Mouse (Mus musculus) stomach, postnatal 0 days (tissue): ENCODE data around the gene H2-Eb1. TPM values are rescaled to one million over a fixed set of nuclear protein-coding genes. Genes with fewer than 3 reads are reported as not detected.

Source experiments
- ATAC-seq: fragments of 200-750 bp; cut with Nextera tagmentation; 2 replicates; pipeline ENCODE4 v1.8.0; 2017; ENCODE audit not compliant: low FRiP score, low TSS enrichment
- DNase-seq: peaks from one replicate; pipeline ENCODE4 v3.0.0-alpha.2; 2016; ENCODE audit warnings: low spot score
- H3K27ac ChIP-seq: fragments of 300-500 bp; sonication (generic); replicated peaks from 2 replicates; pipeline ENCODE4 v1.5.1; 2014; ENCODE audit warnings: mild to moderate bottlenecking, control low read depth
- H3K27me3 ChIP-seq: fragments of 300-500 bp; sonication (generic); 2 replicates; pipeline ENCODE4 v1.6.1; 2014; ENCODE audit warnings: low read length; ENCODE audit not compliant: control insufficient read depth, insufficient read depth
- H3K36me3 ChIP-seq: fragments of 300-500 bp; sonication (generic); 2 replicates; pipeline ENCODE4 v1.6.1; 2014; ENCODE audit warnings: low read length, mixed read lengths; ENCODE audit not compliant: control insufficient read depth, insufficient read depth
- H3K4me1 ChIP-seq: fragments of 300-500 bp; sonication (generic); replicated peaks from 2 replicates; pipeline ENCODE4 v1.6.1; 2014; ENCODE audit warnings: antibody characterized with exemption; ENCODE audit not compliant: control insufficient read depth, insufficient read depth
- H3K4me2 ChIP-seq: fragments of 300-500 bp; sonication (generic); replicated peaks from 2 replicates; pipeline ENCODE4 v1.6.1; 2014; ENCODE audit warnings: low read depth, mild to moderate bottlenecking, control low read depth, moderate library complexity
- H3K4me3 ChIP-seq: fragments of 300-500 bp; sonication (generic); 2 replicates; pipeline ENCODE4 v1.5.1; 2014; ENCODE audit warnings: low read depth, low read length, control low read depth
- H3K9ac ChIP-seq: fragments of 300-500 bp; sonication (generic); 2 replicates; pipeline ENCODE4 v1.6.1; 2014; ENCODE audit warnings: mild to moderate bottlenecking, low read length, control low read depth, mixed read lengths
- H3K9me3 ChIP-seq: fragments of 300-500 bp; sonication (generic); 2 replicates; pipeline ENCODE4 v1.6.1; 2016; ENCODE audit warnings: low read length; ENCODE audit not compliant: control insufficient read depth
- CTCF ChIP-seq: IDR thresholded peaks from 2 replicates; pipeline ENCODE4 v1.5.1; 2016; ENCODE audit warnings: antibody characterized with exemption, low read depth, mild to moderate bottlenecking, moderate library complexity
- EP300 ChIP-seq: optimal IDR thresholded peaks from 2 replicates; pipeline ENCODE3; 2016; ENCODE audit warnings: antibody characterized with exemption
- WGBS: fragments of 180-500 bp; shearing (Covaris S2); extraction: QIAGEN DNeasy Blood & Tissue Kit; methylation state at CpG from one replicate; pipeline ENCODE4 v1.1.7; 2014; 5-methylcytosine and 5-hydroxymethylcytosine counted together
- polyA plus RNA-seq: library from polyadenylated mRNA; unstranded; fragments of >200 nt; fragmentation: Nextera tagmentation; extraction: Ambion mirVana; gene quantifications from 2 replicates; pipeline ENCODE4 v1.2.1, GENCODE M21; 2015

The H2-Eb1 gene
- polyA plus RNA-seq, 1 experiment from 2014 or later = 6.7 TPM

- H3K27ac ChIP-seq = no peak overlapping the region
- H3K4me1 ChIP-seq = no peaks in the 10 kb centered on the region
- H3K9ac ChIP-seq = no peak overlapping the region
- TF ChIP-seq EP300 (no peak), CTCF (no peak)
- H3K4me3 ChIP-seq = no peak overlapping the region
- ATAC-seq = no peak
- H3K27me3 ChIP-seq = no peaks in the 10 kb centered on the region
- H3K9me3 ChIP-seq = no peaks in the 10 kb centered on the region
- no peak for DNase-seq
- H3K36me3 ChIP-seq = no peaks in the 10 kb centered on the region
- no peak overlapping the region for H3K4me2 ChIP-seq
- 53% methylated on average over 9 of the region's 9 CpGs for WGBS
Observed at GRCm38 (mm10) chr17:34314286-34314685, 8.6 kb downstream of the H2-Eb1 start.

- TF ChIP-seq CTCF (no peak), EP300 (no peak)
- H3K27me3 ChIP-seq = no peaks in the 10 kb centered on the region
- H3K36me3 ChIP-seq = no peaks in the 10 kb centered on the region
- no peaks in the 10 kb centered on the region for H3K9me3 ChIP-seq
- H3K27ac ChIP-seq = no peak overlapping the region
- no peaks in the 10 kb centered on the region for H3K4me1 ChIP-seq
- H3K9ac ChIP-seq = no peak overlapping the region
- ATAC-seq = no peak
- no peak overlapping the region for H3K4me2 ChIP-seq
- no peak overlapping the region for H3K4me3 ChIP-seq
- DNase-seq = no peak
- 72% methylated on average over 1 of the region's 1 CpGs for WGBS
Observed at GRCm38 (mm10) chr17:34315512-34315911, 9.8 kb downstream of the H2-Eb1 start.

- H3K4me1 ChIP-seq = no peaks in the 10 kb centered on the region
- H3K27ac ChIP-seq = no peak overlapping the region
- no peak for ATAC-seq
- H3K9ac ChIP-seq = no peak overlapping the region
- H3K9me3 ChIP-seq = no peaks in the 10 kb centered on the region
- no peak overlapping the region for H3K4me2 ChIP-seq
- H3K27me3 ChIP-seq = no peaks in the 10 kb centered on the region
- DNase-seq = no peak
- WGBS = 87% methylated on average over 2 of the region's 2 CpGs
- no peaks in the 10 kb centered on the region for H3K36me3 ChIP-seq
- TF ChIP-seq CTCF (no peak), EP300 (no peak)
- H3K4me3 ChIP-seq = no peak overlapping the region
Observed at GRCm38 (mm10) chr17:34316697-34317096, 11.0 kb downstream of the H2-Eb1 start.

GRCm38 (mm10) chr17:34317275-34317674 is 11.6 kb downstream of the H2-Eb1 start:
- no peak for ATAC-seq
- 40% methylated on average over 2 of the region's 2 CpGs for WGBS
- DNase-seq = no peak
- Histone ChIP-seq H3K9ac (no peak overlapping the region), H3K27ac (no peak overlapping the region), H3K36me3 (no peaks in the 10 kb centered on the region), H3K9me3 (no peaks in the 10 kb centered on the region), H3K4me2 (no peak overlapping the region), H3K4me3 (no peak overlapping the region), H3K4me1 (no peaks in the 10 kb centered on the region), H3K27me3 (no peaks in the 10 kb centered on the region)
- no peak for TF ChIP-seq EP300
- no peak for TF ChIP-seq CTCF

- Histone ChIP-seq H3K27me3 (no peaks in the 10 kb centered on the region), H3K4me3 (no peak within 1 kb of the TSS), H3K27ac (no peak within 1 kb of the TSS), H3K4me2 (no peak within 1 kb of the TSS), H3K9me3 (no peaks in the 10 kb centered on the region), H3K9ac (no peak within 1 kb of the TSS), H3K4me1 (no peaks in the 10 kb centered on the region), H3K36me3 (no peaks in the 10 kb centered on the region)
- no peak for TF ChIP-seq EP300
- TF ChIP-seq CTCF = no peak
- ATAC-seq = no peak
- no peak for DNase-seq
- WGBS = 43% methylated on average over 4 of the region's 4 CpGs
Observed at GRCm38 (mm10) chr17:34325436-34325835, 19.8 kb downstream of the H2-Eb1 start, which contains the start of gene H2-Eb2. TSS of gene H2-Eb2 (plus strand) at chr17:34325665.

GRCm38 (mm10) chr17:34326373-34326772 is 20.7 kb downstream of the H2-Eb1 start:
- Histone ChIP-seq H3K4me1 (no peaks in the 10 kb centered on the region), H3K4me3 (no peak overlapping the region), H3K27ac (no peak overlapping the region), H3K4me2 (no peak overlapping the region), H3K27me3 (no peaks in the 10 kb centered on the region), H3K9me3 (no peaks in the 10 kb centered on the region), H3K36me3 (no peaks in the 10 kb centered on the region), H3K9ac (no peak overlapping the region)
- 71% methylated on average over 3 of the region's 3 CpGs for WGBS
- no peak for TF ChIP-seq EP300
- TF ChIP-seq CTCF = no peak
- ATAC-seq (no peak), DNase-seq (no peak)
